Mouse (Mus musculus): ENCODE data around the gene Prr5. TPM values are rescaled to one million over a fixed set of nuclear protein-coding genes. Genes with fewer than 3 reads are reported as not detected.

Prr5 gene
- total and polyA plus RNA-seq, 2 experiments from 2014 or later: 6.5 to 7.3 TPM

GRCm38 (mm10) chr15:84670657-84671055 lies 1.2 kb downstream of the Prr5 start:
- no peaks in the 10 kb centered on the region for H3K36me3 ChIP-seq (replicated peaks; ENCODE audit: control insufficient read depth, insufficient read depth, low read length)
- TF ChIP-seq EP300 (IDR thresholded peaks at IDR 0.05; ENCODE audit: low read depth) (no peak), CTCF (IDR thresholded peaks at IDR 0.05; ENCODE audit: low read depth) (no peak)
- H3K4me1 ChIP-seq (ENCODE audit: control insufficient read depth, insufficient read depth): no peaks in the 10 kb centered on the region
- 86% methylated on average over 4 of the region's 4 CpGs for WGBS
- no peak overlapping the region for H3K4me2 ChIP-seq (ENCODE audit: low read depth, low read length)
- DNase-seq (ENCODE audit: low spot score) (no peak), ATAC-seq (ENCODE audit: insufficient read depth, low read depth) (no peak)
- H3K9me3 ChIP-seq (replicated peaks; ENCODE audit: control insufficient read depth, low read length): no peaks in the 10 kb centered on the region
- no peak overlapping the region for H3K4me3 ChIP-seq (ENCODE audit: low read depth, low read length)
- H3K27ac ChIP-seq (ENCODE audit: low read depth): no peak overlapping the region
- H3K27me3 ChIP-seq (ENCODE audit: control insufficient read depth, insufficient read depth, low read length): no peaks in the 10 kb centered on the region
- H3K9ac ChIP-seq (replicated peaks; ENCODE audit: low read depth, low read length): no peak overlapping the region

GRCm38 (mm10) chr15:84671401-84672307 lies 2.2 kb downstream of the Prr5 start:
- Histone ChIP-seq H3K36me3 (replicated peaks; ENCODE audit: control insufficient read depth, insufficient read depth, low read length) (no peaks in the 10 kb centered on the region), H3K27me3 (ENCODE audit: control insufficient read depth, insufficient read depth, low read length) (no peaks in the 10 kb centered on the region), H3K4me1 (ENCODE audit: control insufficient read depth, insufficient read depth) (no peaks in the 10 kb centered on the region), H3K27ac (ENCODE audit: low read depth) (no peak overlapping the region), H3K4me2 (ENCODE audit: low read depth, low read length) (no peak overlapping the region), H3K4me3 (ENCODE audit: low read depth, low read length) (no peak overlapping the region), H3K9ac (replicated peaks; ENCODE audit: low read depth, low read length) (no peak overlapping the region), H3K9me3 (replicated peaks; ENCODE audit: control insufficient read depth, low read length) (no peaks in the 10 kb centered on the region)
- 39% methylated on average over 9 of the region's 9 CpGs for WGBS
- ATAC-seq (ENCODE audit: insufficient read depth, low read depth) (peak; percentile 17), DNase-seq (ENCODE audit: low spot score) (no peak)
- no peak for TF ChIP-seq EP300 (IDR thresholded peaks at IDR 0.05; ENCODE audit: low read depth)
- TF ChIP-seq CTCF (IDR thresholded peaks at IDR 0.05; ENCODE audit: low read depth): peak; percentile 45

- 72% methylated on average over 4 of the region's 4 CpGs for WGBS
- Histone ChIP-seq H3K4me2 (ENCODE audit: low read depth, low read length) (no peak overlapping the region), H3K9ac (replicated peaks; ENCODE audit: low read depth, low read length) (no peak overlapping the region), H3K9me3 (replicated peaks; ENCODE audit: control insufficient read depth, low read length) (no peaks in the 10 kb centered on the region), H3K36me3 (replicated peaks; ENCODE audit: control insufficient read depth, insufficient read depth, low read length) (no peaks in the 10 kb centered on the region), H3K4me3 (ENCODE audit: low read depth, low read length) (no peak overlapping the region), H3K4me1 (ENCODE audit: control insufficient read depth, insufficient read depth) (no peaks in the 10 kb centered on the region), H3K27me3 (ENCODE audit: control insufficient read depth, insufficient read depth, low read length) (no peaks in the 10 kb centered on the region), H3K27ac (ENCODE audit: low read depth) (no peak overlapping the region)
- ATAC-seq (ENCODE audit: insufficient read depth, low read depth) (0 out of 2 replicates have a peak, but pooled peaks have one; percentile 3), DNase-seq (ENCODE audit: low spot score) (no peak)
- TF ChIP-seq CTCF (IDR thresholded peaks at IDR 0.05; ENCODE audit: low read depth): no peak
- no peak for TF ChIP-seq EP300 (IDR thresholded peaks at IDR 0.05; ENCODE audit: low read depth)
These were observed 2.8 kb downstream of the Prr5 start for GRCm38 (mm10) chr15:84672308-84672615.

GRCm38 (mm10) chr15:84672616-84673015 lies 3.2 kb downstream of the Prr5 start:
- ATAC-seq (ENCODE audit: insufficient read depth, low read depth) (peak; percentile 37), DNase-seq (ENCODE audit: low spot score) (no peak)
- no peaks in the 10 kb centered on the region for H3K36me3 ChIP-seq (replicated peaks; ENCODE audit: control insufficient read depth, insufficient read depth, low read length)
- no peaks in the 10 kb centered on the region for H3K4me1 ChIP-seq (ENCODE audit: control insufficient read depth, insufficient read depth)
- no peaks in the 10 kb centered on the region for H3K9me3 ChIP-seq (replicated peaks; ENCODE audit: control insufficient read depth, low read length)
- TF ChIP-seq EP300 (IDR thresholded peaks at IDR 0.05; ENCODE audit: low read depth) (no peak), CTCF (IDR thresholded peaks at IDR 0.05; ENCODE audit: low read depth) (no peak)
- H3K4me2 ChIP-seq (ENCODE audit: low read depth, low read length): no peak overlapping the region
- H3K27ac ChIP-seq (ENCODE audit: low read depth): no peak overlapping the region
- no peak overlapping the region for H3K4me3 ChIP-seq (ENCODE audit: low read depth, low read length)
- no peaks in the 10 kb centered on the region for H3K27me3 ChIP-seq (ENCODE audit: control insufficient read depth, insufficient read depth, low read length)
- 66% methylated on average over 3 of the region's 3 CpGs for WGBS
- H3K9ac ChIP-seq (replicated peaks; ENCODE audit: low read depth, low read length): no peak overlapping the region

GRCm38 (mm10) chr15:84674329-84675067 lies 5.1 kb downstream of the Prr5 start:
- Histone ChIP-seq H3K36me3 (replicated peaks; ENCODE audit: control insufficient read depth, insufficient read depth, low read length) (no peaks in the 10 kb centered on the region), H3K4me3 (ENCODE audit: low read depth, low read length) (no peak overlapping the region), H3K9me3 (replicated peaks; ENCODE audit: control insufficient read depth, low read length) (no peaks in the 10 kb centered on the region), H3K27ac (ENCODE audit: low read depth) (no peak overlapping the region), H3K4me2 (ENCODE audit: low read depth, low read length) (no peak overlapping the region), H3K9ac (replicated peaks; ENCODE audit: low read depth, low read length) (no peak overlapping the region), H3K27me3 (ENCODE audit: control insufficient read depth, insufficient read depth, low read length) (no peaks in the 10 kb centered on the region; the same call in 1 of the 2 replicates), H3K4me1 (ENCODE audit: control insufficient read depth, insufficient read depth) (no peaks in the 10 kb centered on the region)
- WGBS: 90% methylated on average over 11 of the region's 11 CpGs
- TF ChIP-seq CTCF (IDR thresholded peaks at IDR 0.05; ENCODE audit: low read depth): peak; percentile 9; the same call in 1 of the 2 replicates
- no peak for TF ChIP-seq EP300 (IDR thresholded peaks at IDR 0.05; ENCODE audit: low read depth)
- ATAC-seq (ENCODE audit: insufficient read depth, low read depth): no peak
- DNase-seq (ENCODE audit: low spot score): no peak
